Mouse (Mus musculus) ES-E14 (cell line): ENCODE results near the gene Tapt1. TPM values are rescaled to one million over a fixed set of nuclear protein-coding genes. Genes with fewer than 3 reads are reported as not detected.

Source experiments
- DNase-seq: peaks from one replicate; pipeline ENCODE4 v3.0.0-alpha.2; 2013; ENCODE audit warnings: low read depth, low spot score
- H3K27ac ChIP-seq: 2 replicates; pipeline ENCODE4 v1.5.1; 2012; ENCODE audit warnings: low read depth, mild to moderate bottlenecking, low read length, moderate library complexity, mixed read lengths; ENCODE audit not compliant: poor library complexity, insufficient read depth, severe bottlenecking
- H3K36me3 ChIP-seq: 2 replicates; pipeline ENCODE4 v1.6.1; 2012; ENCODE audit warnings: mild to moderate bottlenecking, low read length, moderate library complexity, mixed read lengths; ENCODE audit not compliant: control insufficient read depth, poor library complexity, insufficient read depth, severe bottlenecking
- H3K4me1 ChIP-seq, 2 experiments: fragments of 150-350 bp in 1 of 2; sonication (generic) in 1 of 2; 2 replicates each; pipeline ENCODE4 v1.6.1; 2012; ENCODE audit warnings: low read length in 2 of 2, mild to moderate bottlenecking in 1 of 2, mixed read lengths in 1 of 2; ENCODE audit not compliant: control insufficient read depth in 2 of 2, insufficient read depth in 2 of 2, poor library complexity in 1 of 2
- H3K4me3 ChIP-seq, 2 experiments: fragments of 150-350 bp in 1 of 2; sonication (generic) in 1 of 2; 2 replicates each; pipeline ENCODE4 v1.5.1; 2012; ENCODE audit warnings: low read length in 2 of 2, low read depth in 1 of 2, mild to moderate bottlenecking in 1 of 2, mixed read lengths in 1 of 2; ENCODE audit not compliant: insufficient read depth in 1 of 2, poor library complexity in 1 of 2, severe bottlenecking in 1 of 2
- H3K9ac ChIP-seq: 2 replicates; pipeline ENCODE4 v1.6.1; 2012; ENCODE audit warnings: low read depth, mild to moderate bottlenecking, low read length, mixed read lengths; ENCODE audit not compliant: poor library complexity, insufficient read depth, severe bottlenecking
- H3K9me3 ChIP-seq: fragments of 150-350 bp; sonication (generic); 2 replicates; pipeline ENCODE4 v1.6.1; 2012; ENCODE audit warnings: low read depth, mild to moderate bottlenecking, low read length; ENCODE audit not compliant: control insufficient read depth, insufficient read depth
- CHD2 ChIP-seq: IDR thresholded peaks from 2 replicates; pipeline ENCODE4 v1.6.1; 2014; ENCODE audit warnings: mild to moderate bottlenecking, low read depth, low read length, inconsistent platforms
- HCFC1 ChIP-seq: IDR thresholded peaks from 2 replicates; pipeline ENCODE4 v1.6.1; 2012; ENCODE audit warnings: low read length, inconsistent platforms, borderline replicate concordance; ENCODE audit not compliant: insufficient read depth
- MAFK ChIP-seq: IDR thresholded peaks from 2 replicates; pipeline ENCODE4 v1.6.1; 2014; ENCODE audit warnings: mild to moderate bottlenecking, low read depth, low read length, inconsistent platforms; ENCODE audit not compliant: insufficient read depth
- ZC3H11A ChIP-seq: IDR thresholded peaks from 2 replicates; pipeline ENCODE4 v1.6.1; 2012; ENCODE audit warnings: low read depth, mild to moderate bottlenecking, inconsistent platforms, low read length, borderline replicate concordance
- ZNF384 ChIP-seq: IDR thresholded peaks from 2 replicates; pipeline ENCODE4 v1.6.1; 2012; ENCODE audit warnings: low read depth, low read length, inconsistent platforms
- in situ Hi-C, 2 experiments: fragments of 600-800 bp; cut with MboI; formaldehyde crosslinking; loops; one replicate each; pipeline ENCODE4 v1.15.1; 2025; ENCODE audit warnings: low sequenced_read_pairs in 2 of 2, inconsistent platforms in 1 of 2; ENCODE audit not compliant: unreplicated experiment in 2 of 2
- total RNA-seq: library from RNA; depleted of rRNA; stranded (reverse); fragments of 300-350 nt; gene quantifications from 2 replicates; pipeline ENCODE4 v1.2.3, GENCODE M21; 2012

Tapt1 gene
- total RNA-seq, 1 experiment = 25.9 TPM

GRCm38 (mm10) chr5:44239187-44240136 is 13.0 kb upstream of the Tapt1 start:
- in situ Hi-C loops = no loop called here
- TF ChIP-seq ZNF384 = no peak
- no peak for DNase-seq
- H3K36me3 ChIP-seq = no peaks in the 10 kb centered on the region
- no peak overlapping the region for H3K4me3 ChIP-seq
- H3K27ac ChIP-seq = no peak overlapping the region
- no peak overlapping the region for H3K9ac ChIP-seq
- no peaks in the 10 kb centered on the region for H3K9me3 ChIP-seq
- no peaks in the 10 kb centered on the region for H3K4me1 ChIP-seq

DNA sequence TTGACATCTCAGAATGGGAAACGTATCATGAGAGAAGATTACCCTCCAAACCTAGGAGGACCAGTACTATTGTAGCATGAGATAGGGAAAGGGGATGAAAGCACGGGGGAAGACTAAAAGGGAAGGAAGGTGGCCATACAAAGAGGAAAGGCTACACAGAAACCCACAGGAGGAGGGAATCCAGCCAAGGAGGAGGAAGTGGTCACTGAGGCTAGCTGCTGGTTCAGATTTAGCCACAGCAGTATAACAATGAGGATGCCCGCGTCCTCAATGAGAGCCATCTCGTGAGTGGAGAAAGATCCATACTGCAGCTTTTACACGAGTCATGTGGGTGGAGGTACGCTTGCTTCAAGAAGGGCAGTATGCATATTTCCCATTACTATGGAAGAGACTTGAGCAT is 11.8 kb upstream of the Tapt1 start:
- no peak for TF ChIP-seq CHD2
- no peak for TF ChIP-seq ZC3H11A
- TF ChIP-seq HCFC1 = no peak
- no peak for TF ChIP-seq MAFK
- TF ChIP-seq ZNF384 = no peak
- Histone ChIP-seq H3K4me3 (no peak overlapping the region), H3K9ac (no peak overlapping the region), H3K9me3 (no peaks in the 10 kb centered on the region), H3K27ac (no peak overlapping the region), H3K4me1 (no peaks in the 10 kb centered on the region), H3K36me3 (no peaks in the 10 kb centered on the region)
- no peak for DNase-seq
- in situ Hi-C loops = no loop called here

- H3K9ac ChIP-seq = no peak overlapping the region
- no peaks in the 10 kb centered on the region for H3K4me1 ChIP-seq
- in situ Hi-C loops = no loop called here
- no peak overlapping the region for H3K27ac ChIP-seq
- H3K4me3 ChIP-seq = no peak overlapping the region
- TF ChIP-seq HCFC1 (no peak), MAFK (no peak), CHD2 (no peak), ZC3H11A (no peak), ZNF384 (no peak)
- no peaks in the 10 kb centered on the region for H3K9me3 ChIP-seq
- H3K36me3 ChIP-seq = no peaks in the 10 kb centered on the region
- DNase-seq = no peak
Measured at GRCm38 (mm10) chr5:44234606-44235005, 8.2 kb upstream of the Tapt1 start.

- DNase-seq = no peak
- in situ Hi-C loops = no loop called here
- H3K9ac ChIP-seq = no peak overlapping the region
- H3K27ac ChIP-seq = no peak overlapping the region
- H3K36me3 ChIP-seq = no peaks in the 10 kb centered on the region
- H3K9me3 ChIP-seq = no peaks in the 10 kb centered on the region
- TF ChIP-seq ZNF384 = no peak
- no peak for TF ChIP-seq ZC3H11A
- no peak for TF ChIP-seq CHD2
- TF ChIP-seq HCFC1 = no peak
- TF ChIP-seq MAFK = no peak
- H3K4me3 ChIP-seq = no peak overlapping the region
- no peaks in the 10 kb centered on the region for H3K4me1 ChIP-seq
Measured at GRCm38 (mm10) chr5:44233933-44234332, 7.5 kb upstream of the Tapt1 start.

DNA sequence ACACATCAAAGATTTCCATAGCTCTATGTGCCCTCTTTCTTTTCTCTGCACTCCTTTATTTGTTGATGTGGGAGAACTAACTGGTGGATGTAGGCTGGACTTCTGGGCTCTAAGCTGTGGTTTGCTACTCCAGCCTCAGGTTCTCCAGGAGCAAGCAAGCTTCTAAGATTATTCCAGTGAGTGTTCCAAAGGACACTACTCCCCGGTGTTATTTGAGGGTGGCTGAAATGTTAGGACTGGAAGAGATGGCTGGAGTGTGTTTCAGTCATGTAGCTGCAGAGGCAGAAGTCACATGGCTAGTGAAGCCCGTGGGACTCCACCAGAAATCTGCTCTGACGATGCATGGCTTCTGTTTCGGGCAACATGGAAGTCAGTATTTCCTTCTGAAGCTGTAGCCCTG is 2.3 kb upstream of the Tapt1 start:
- Histone ChIP-seq H3K9ac (no peak overlapping the region), H3K36me3 (no peaks in the 10 kb centered on the region), H3K27ac (no peak overlapping the region), H3K4me1 (0 out of 4 replicates have a peak, but pooled peaks cover 0 to 3% of the 10 kb centered on the region in 2 experiments), H3K4me3 (no peak overlapping the region), H3K9me3 (no peaks in the 10 kb centered on the region)
- in situ Hi-C loops = no loop called here
- no peak for DNase-seq
- no peak for TF ChIP-seq MAFK
- no peak for TF ChIP-seq HCFC1
- TF ChIP-seq ZC3H11A = no peak
- no peak for TF ChIP-seq ZNF384
- TF ChIP-seq CHD2 = no peak
